Mouse (Mus musculus): ENCODE data around the gene Nlgn2. TPM values are rescaled to one million over a fixed set of nuclear protein-coding genes. Genes with fewer than 3 reads are reported as not detected.

Gene Nlgn2
- total RNA-seq, 1 experiment from 2014 or later: not detected

GRCm38 (mm10) chr11:69835966-69836335 lies 1.6 kb downstream of the Nlgn2 start:
- no peak for ATAC-seq (ENCODE audit: extremely low read depth, insufficient number of reproducible peaks, low FRiP score, poor library complexity, severe bottlenecking)

- no peak for ATAC-seq (ENCODE audit: extremely low read depth, insufficient number of reproducible peaks, low FRiP score, poor library complexity, severe bottlenecking)
These were observed 2.1 kb downstream of the Nlgn2 start for GRCm38 (mm10) chr11:69835326-69835965.

GRCm38 (mm10) chr11:69834001-69834549 lies 3.5 kb downstream of the Nlgn2 start:
- ATAC-seq (ENCODE audit: extremely low read depth, insufficient number of reproducible peaks, low FRiP score, poor library complexity, severe bottlenecking): no peak

GRCm38 (mm10) chr11:69833554-69833953 lies 4.0 kb downstream of the Nlgn2 start:
- no peak for ATAC-seq (ENCODE audit: extremely low read depth, insufficient number of reproducible peaks, low FRiP score, poor library complexity, severe bottlenecking)

- no peak for ATAC-seq (ENCODE audit: extremely low read depth, insufficient number of reproducible peaks, low FRiP score, poor library complexity, severe bottlenecking)
These were observed 8.8 kb downstream of the Nlgn2 start for GRCm38 (mm10) chr11:69828832-69829231.

GRCm38 (mm10) chr11:69823456-69823855 lies 14.1 kb downstream of the Nlgn2 start:
- no peak for ATAC-seq (ENCODE audit: extremely low read depth, insufficient number of reproducible peaks, low FRiP score, poor library complexity, severe bottlenecking)

GRCm38 (mm10) chr11:69822080-69822479 lies 15.5 kb downstream of the Nlgn2 start, which contains the start of gene Spem1:
Gene Spem1 (minus strand): TSS chr11:69822180.
- no peak for ATAC-seq (ENCODE audit: extremely low read depth, insufficient number of reproducible peaks, low FRiP score, poor library complexity, severe bottlenecking)

GRCm38 (mm10) chr11:69818871-69819270 lies 18.7 kb downstream of the Nlgn2 start:
- no peak for ATAC-seq (ENCODE audit: extremely low read depth, insufficient number of reproducible peaks, low FRiP score, poor library complexity, severe bottlenecking)

- no peak for ATAC-seq (ENCODE audit: extremely low read depth, insufficient number of reproducible peaks, low FRiP score, poor library complexity, severe bottlenecking)
These were observed 19.2 kb downstream of the Nlgn2 start, which contains the start of gene Spem2 for GRCm38 (mm10) chr11:69818365-69818764. Gene Spem2 (minus strand): TSS chr11:69818465.

- ATAC-seq (ENCODE audit: extremely low read depth, insufficient number of reproducible peaks, low FRiP score, poor library complexity, severe bottlenecking): no peak
These were observed 21.1 kb downstream of the Nlgn2 start for GRCm38 (mm10) chr11:69816520-69816919.

GRCm38 (mm10) chr11:69815155-69815554 lies 22.4 kb downstream of the Nlgn2 start, which contains the start of gene Gm39566:
Gene Gm39566 (minus strand): TSS chr11:69815298.
- ATAC-seq (ENCODE audit: extremely low read depth, insufficient number of reproducible peaks, low FRiP score, poor library complexity, severe bottlenecking): no peak

GRCm38 (mm10) chr11:69810280-69810679 lies 27.3 kb downstream of the Nlgn2 start:
- no peak for ATAC-seq (ENCODE audit: extremely low read depth, insufficient number of reproducible peaks, low FRiP score, poor library complexity, severe bottlenecking)

GRCm38 (mm10) chr11:69807641-69808040 lies 29.9 kb downstream of the Nlgn2 start:
- no peak for ATAC-seq (ENCODE audit: extremely low read depth, insufficient number of reproducible peaks, low FRiP score, poor library complexity, severe bottlenecking)

- ATAC-seq (ENCODE audit: extremely low read depth, insufficient number of reproducible peaks, low FRiP score, poor library complexity, severe bottlenecking): no peak
These were observed 31.2 kb downstream of the Nlgn2 start for GRCm38 (mm10) chr11:69806378-69806777.

GRCm38 (mm10) chr11:69804972-69805909 lies 32.3 kb downstream of the Nlgn2 start, which contains the start of gene Tmem102:
Gene Tmem102 (minus strand): TSS chr11:69805624.
- no peak for ATAC-seq (ENCODE audit: extremely low read depth, insufficient number of reproducible peaks, low FRiP score, poor library complexity, severe bottlenecking)

- ATAC-seq (ENCODE audit: extremely low read depth, insufficient number of reproducible peaks, low FRiP score, poor library complexity, severe bottlenecking): no peak
These were observed 33.0 kb downstream of the Nlgn2 start for GRCm38 (mm10) chr11:69804652-69804940.

GRCm38 (mm10) chr11:69803786-69804651 lies 33.6 kb downstream of the Nlgn2 start:
- peak; percentile 43 for ATAC-seq (ENCODE audit: extremely low read depth, insufficient number of reproducible peaks, low FRiP score, poor library complexity, severe bottlenecking)

GRCm38 (mm10) chr11:69803328-69803727 lies 34.3 kb downstream of the Nlgn2 start:
- no peak for ATAC-seq (ENCODE audit: extremely low read depth, insufficient number of reproducible peaks, low FRiP score, poor library complexity, severe bottlenecking)

GRCm38 (mm10) chr11:69802648-69803105 lies 34.9 kb downstream of the Nlgn2 start:
- no peak for ATAC-seq (ENCODE audit: extremely low read depth, insufficient number of reproducible peaks, low FRiP score, poor library complexity, severe bottlenecking)
